Mouse (Mus musculus) limb, embryonic 15.5 days (tissue): ENCODE measurements around the gene Wnt6. TPM values are rescaled to one million over a fixed set of nuclear protein-coding genes. Genes with fewer than 3 reads are reported as not detected.

Experiments used
- ATAC-seq: fragments of 200-750 bp; cut with Nextera tagmentation; 2 replicates; pipeline ENCODE4 v1.8.0; 2017; ENCODE audit warnings: low read depth, moderate TSS enrichment; ENCODE audit not compliant: insufficient number of reproducible peaks, low FRiP score, low TSS enrichment
- H3K27ac ChIP-seq: fragments of 300-500 bp; sonication (generic); 2 replicates; pipeline ENCODE4 v1.5.1; 2015; ENCODE audit warnings: moderate library complexity, mild to moderate bottlenecking, inconsistent platforms
- H3K27me3 ChIP-seq: fragments of 300-500 bp; sonication (generic); 2 replicates; pipeline ENCODE4 v1.6.1; 2015; ENCODE audit warnings: inconsistent platforms
- H3K36me3 ChIP-seq: fragments of 300-500 bp; sonication (generic); 2 replicates; pipeline ENCODE4 v1.6.1; 2015; ENCODE audit warnings: inconsistent platforms
- H3K4me1 ChIP-seq: fragments of 300-500 bp; sonication (generic); 2 replicates; pipeline ENCODE4 v1.6.1; 2015; ENCODE audit warnings: inconsistent platforms
- H3K4me2 ChIP-seq: fragments of 300-500 bp; sonication (generic); 2 replicates; pipeline ENCODE4 v1.6.1; 2015; ENCODE audit warnings: mild to moderate bottlenecking, inconsistent platforms
- H3K4me3 ChIP-seq: fragments of 300-500 bp; sonication (generic); 2 replicates; pipeline ENCODE4 v1.5.1; 2015; ENCODE audit warnings: mild to moderate bottlenecking, inconsistent platforms
- H3K9ac ChIP-seq: fragments of 300-500 bp; sonication (generic); 2 replicates; pipeline ENCODE4 v1.6.1; 2015; ENCODE audit warnings: inconsistent platforms
- H3K9me3 ChIP-seq: fragments of 300-500 bp; sonication (generic); 2 replicates; pipeline ENCODE4 v1.6.1; 2016; ENCODE audit warnings: inconsistent platforms
- WGBS: fragments of 180-500 bp; shearing (Covaris S2); methylation state at CpG from one replicate; pipeline ENCODE4 v1.1.7; 2015; 5-methylcytosine and 5-hydroxymethylcytosine counted together
- polyA plus RNA-seq: library from polyadenylated mRNA; unstranded; fragments of >200 nt; fragmentation: Nextera tagmentation; extraction: Ambion mirVana; gene quantifications from 2 replicates; pipeline ENCODE4 v1.2.1, GENCODE M21; 2015

Wnt6 gene
- polyA plus RNA-seq, 1 experiment from 2014 or later, result 53.6 TPM

- no peaks in the 10 kb centered on the region for H3K36me3 ChIP-seq
- 0 out of 2 replicates have a peak, but pooled peaks have one; percentile 31 for ATAC-seq
- peaks cover 47% of the 10 kb centered on the region for H3K4me1 ChIP-seq
- WGBS, result 17% methylated on average over 5 of the region's 5 CpGs
- no peak overlapping the region for H3K27ac ChIP-seq
- no peak overlapping the region for H3K4me3 ChIP-seq
- H3K9me3 ChIP-seq, result no peaks in the 10 kb centered on the region
- H3K4me2 ChIP-seq, result no peak overlapping the region
- peaks cover 91% of the 10 kb centered on the region for H3K27me3 ChIP-seq
- H3K9ac ChIP-seq, result 0 out of 2 replicates have a peak overlapping the region, but pooled peaks have one; percentile 2
These were observed 25.8 kb downstream of the Wnt6 start for GRCm38 (mm10) chr1:74797459-74797858.

- ATAC-seq, result no peak
- Histone ChIP-seq H3K36me3 (no peaks in the 10 kb centered on the region), H3K27me3 (peaks cover 92% of the 10 kb centered on the region), H3K9ac (peak overlapping the region; percentile 18; the same call in 1 of the 2 replicates), H3K9me3 (no peaks in the 10 kb centered on the region), H3K4me2 (peak overlapping the region; percentile 45), H3K27ac (no peak overlapping the region), H3K4me3 (peak overlapping the region; percentile 27), H3K4me1 (peaks cover 43% of the 10 kb centered on the region)
- 1% methylated on average over 29 of the region's 29 CpGs for WGBS
These were observed 28.8 kb downstream of the Wnt6 start for GRCm38 (mm10) chr1:74800424-74800888.

GRCm38 (mm10) chr1:74801631-74802140 is 30.0 kb downstream of the Wnt6 start:
- no peaks in the 10 kb centered on the region for H3K36me3 ChIP-seq
- H3K27ac ChIP-seq, result no peak overlapping the region
- H3K27me3 ChIP-seq, result peaks cover 95% of the 10 kb centered on the region
- H3K4me3 ChIP-seq, result no peak overlapping the region
- H3K4me1 ChIP-seq, result peaks cover 49% of the 10 kb centered on the region
- no peak overlapping the region for H3K9ac ChIP-seq
- H3K4me2 ChIP-seq, result no peak overlapping the region
- no peak for ATAC-seq
- WGBS, result 41% methylated on average over 6 of the region's 6 CpGs
- no peaks in the 10 kb centered on the region for H3K9me3 ChIP-seq

- 0 out of 2 replicates have a peak overlapping the region, but pooled peaks have one; percentile 26 for H3K9ac ChIP-seq
- ATAC-seq, result no peak
- no peaks in the 10 kb centered on the region for H3K9me3 ChIP-seq
- H3K4me3 ChIP-seq, result peak overlapping the region; percentile 46
- 2% methylated on average over 57 of the region's 57 CpGs for WGBS
- peaks cover 96% of the 10 kb centered on the region for H3K27me3 ChIP-seq
- no peak overlapping the region for H3K27ac ChIP-seq
- no peaks in the 10 kb centered on the region for H3K36me3 ChIP-seq
- peaks cover 52% of the 10 kb centered on the region for H3K4me1 ChIP-seq
- peak overlapping the region; percentile 92 for H3K4me2 ChIP-seq
These were observed 31.3 kb downstream of the Wnt6 start for GRCm38 (mm10) chr1:74802795-74803656.

- H3K4me2 ChIP-seq, result no peak overlapping the region
- no peaks in the 10 kb centered on the region for H3K36me3 ChIP-seq
- H3K4me1 ChIP-seq, result peaks cover 59% of the 10 kb centered on the region
- peak overlapping the region; percentile 22; the same call in 1 of the 2 replicates for H3K27ac ChIP-seq
- no peak overlapping the region for H3K4me3 ChIP-seq
- no peak for ATAC-seq
- H3K9ac ChIP-seq, result no peak overlapping the region
- 8% methylated on average over 10 of the region's 10 CpGs for WGBS
- peaks cover 88% of the 10 kb centered on the region for H3K27me3 ChIP-seq
- H3K9me3 ChIP-seq, result no peaks in the 10 kb centered on the region
These were observed 32.6 kb downstream of the Wnt6 start for GRCm38 (mm10) chr1:74804211-74804870.

- Histone ChIP-seq H3K4me2 (no peak overlapping the region), H3K36me3 (no peaks in the 10 kb centered on the region), H3K4me3 (no peak overlapping the region), H3K9me3 (no peaks in the 10 kb centered on the region), H3K4me1 (peaks cover 57% of the 10 kb centered on the region), H3K27me3 (peaks cover 87% of the 10 kb centered on the region), H3K9ac (no peak overlapping the region), H3K27ac (peak overlapping the region; percentile 59; the same call in 1 of the 2 replicates)
- ATAC-seq, result no peak
- WGBS, result 21% methylated on average over 4 of the region's 4 CpGs
These were observed 33.7 kb downstream of the Wnt6 start for GRCm38 (mm10) chr1:74805340-74805835.

GRCm38 (mm10) chr1:74805843-74806242 is 34.2 kb downstream of the Wnt6 start:
- H3K4me2 ChIP-seq, result no peak overlapping the region
- ATAC-seq, result no peak
- H3K27ac ChIP-seq, result no peak overlapping the region
- H3K27me3 ChIP-seq, result peaks cover 82% of the 10 kb centered on the region
- H3K4me3 ChIP-seq, result no peak overlapping the region
- no peak overlapping the region for H3K9ac ChIP-seq
- 22% methylated on average over 5 of the region's 5 CpGs for WGBS
- H3K4me1 ChIP-seq, result peaks cover 52% of the 10 kb centered on the region
- H3K36me3 ChIP-seq, result no peaks in the 10 kb centered on the region
- H3K9me3 ChIP-seq, result no peaks in the 10 kb centered on the region

GRCm38 (mm10) chr1:74806360-74807311 is 34.9 kb downstream of the Wnt6 start:
- Histone ChIP-seq H3K9me3 (no peaks in the 10 kb centered on the region), H3K27me3 (peaks cover 77% of the 10 kb centered on the region), H3K36me3 (no peaks in the 10 kb centered on the region), H3K9ac (no peak overlapping the region), H3K4me2 (peak overlapping the region; percentile 46), H3K27ac (peak overlapping the region; percentile 38), H3K4me3 (peak overlapping the region; percentile 24), H3K4me1 (peaks cover 50% of the 10 kb centered on the region)
- ATAC-seq, result 0 out of 2 replicates have a peak, but pooled peaks have one; percentile 20
- 2% methylated on average over 37 of the region's 38 CpGs for WGBS

GRCm38 (mm10) chr1:74807551-74808071 is 35.9 kb downstream of the Wnt6 start:
- H3K9me3 ChIP-seq, result no peaks in the 10 kb centered on the region
- H3K27ac ChIP-seq, result peak overlapping the region; percentile 38
- H3K4me2 ChIP-seq, result peak overlapping the region; percentile 46
- WGBS, result 9% methylated on average over 23 of the region's 23 CpGs
- H3K36me3 ChIP-seq, result no peaks in the 10 kb centered on the region
- H3K9ac ChIP-seq, result no peak overlapping the region
- peaks cover 43% of the 10 kb centered on the region for H3K4me1 ChIP-seq
- ATAC-seq, result no peak
- H3K4me3 ChIP-seq, result peak overlapping the region; percentile 7; the same call in 1 of the 2 replicates
- H3K27me3 ChIP-seq, result peaks cover 67% of the 10 kb centered on the region

GRCm38 (mm10) chr1:74808078-74808477 is 36.4 kb downstream of the Wnt6 start:
- Histone ChIP-seq H3K27ac (peak overlapping the region; percentile 38), H3K4me3 (peak overlapping the region; percentile 30), H3K4me2 (peak overlapping the region; percentile 46), H3K27me3 (peaks cover 62% of the 10 kb centered on the region), H3K4me1 (peaks cover 39% of the 10 kb centered on the region), H3K9me3 (no peaks in the 10 kb centered on the region), H3K9ac (no peak overlapping the region), H3K36me3 (no peaks in the 10 kb centered on the region)
- WGBS, result under 1% methylated on average over 16 of the region's 16 CpGs
- peak; percentile 66 for ATAC-seq
